Mouse (Mus musculus) bone marrow macrophage, adult 2 months (primary cell): ENCODE data around the gene Gm20388.

ENCODE experiments used
- CTCF ChIP-seq: IDR thresholded peaks from 2 replicates; pipeline ENCODE4 v1.5.1; 2012; ENCODE audit warnings: low read depth, mild to moderate bottlenecking, low read length, moderate library complexity
- POLR2A ChIP-seq: IDR thresholded peaks from 2 replicates; pipeline ENCODE4 v1.6.1; 2012; ENCODE audit warnings: mild to moderate bottlenecking, low read depth, low read length, borderline replicate concordance

DNA sequence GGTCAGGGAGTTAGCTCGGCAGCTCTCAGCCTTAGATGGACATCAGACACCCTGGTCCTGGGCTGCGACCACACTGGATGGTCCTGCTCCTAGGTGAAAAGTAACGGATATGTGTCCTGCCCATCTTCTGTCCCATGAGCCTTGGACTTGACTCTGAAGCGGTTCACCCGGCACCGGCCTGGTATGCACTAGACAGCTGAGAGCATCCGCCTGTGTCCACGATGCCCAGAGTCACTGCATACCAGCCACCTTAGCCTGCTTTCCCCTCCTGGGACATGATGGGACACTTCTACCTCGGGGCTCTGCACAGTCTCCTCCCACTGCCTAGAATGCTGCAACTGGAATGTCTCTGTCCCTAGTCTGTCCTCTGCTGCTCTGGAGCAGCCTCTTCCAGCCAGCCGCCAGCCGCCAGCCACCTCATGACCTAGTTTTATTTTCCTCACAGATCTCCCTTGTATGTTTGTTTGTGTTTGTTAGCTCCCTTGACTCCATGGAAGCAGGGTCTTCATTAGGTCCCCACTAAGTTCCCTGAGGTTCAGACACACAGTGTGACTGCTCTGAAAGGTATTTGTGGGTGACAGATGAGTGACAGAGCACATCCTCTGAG, 128.8 kb downstream of the Gm20388 start:
- TF ChIP-seq CTCF (no peak), POLR2A (no peak)
